Mouse (Mus musculus) CD4-positive, CD25-positive, alpha-beta regulatory T cell, adult 2 months (primary cell): ENCODE measurements at regions not wholly inside any gene's neighbourhood (a gene's known extent, or its start where the extent isn't known, plus 50 kb on each side); places are given as distances from the start of the nearest gene placed in this dataset.

Source experiments
- DNase-seq: peaks from one replicate; pipeline ENCODE4 v3.0.0-alpha.2; 2012; ENCODE audit warnings: low read depth, low spot score

DNA sequence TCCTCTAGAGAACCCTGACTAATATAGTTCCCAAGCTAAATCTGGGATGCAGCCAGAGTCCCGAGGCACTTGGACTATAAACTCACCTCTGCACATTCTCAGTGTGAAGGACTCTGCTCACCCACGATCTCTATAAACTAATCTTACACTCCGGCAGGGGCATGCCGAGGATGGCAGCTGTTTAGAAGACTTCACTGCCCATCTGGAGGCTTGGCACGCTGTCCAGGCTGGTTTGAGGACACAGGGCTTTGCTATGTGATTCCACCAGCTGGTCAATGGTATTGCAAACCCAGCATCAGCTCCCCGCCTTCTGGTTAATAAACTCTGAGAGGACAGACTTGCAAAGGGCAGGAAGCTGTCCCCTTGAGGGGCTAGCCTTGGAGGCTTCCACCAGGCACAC, 153.3 kb upstream of the Irx3 start:
- DNase-seq = no peak

DNA sequence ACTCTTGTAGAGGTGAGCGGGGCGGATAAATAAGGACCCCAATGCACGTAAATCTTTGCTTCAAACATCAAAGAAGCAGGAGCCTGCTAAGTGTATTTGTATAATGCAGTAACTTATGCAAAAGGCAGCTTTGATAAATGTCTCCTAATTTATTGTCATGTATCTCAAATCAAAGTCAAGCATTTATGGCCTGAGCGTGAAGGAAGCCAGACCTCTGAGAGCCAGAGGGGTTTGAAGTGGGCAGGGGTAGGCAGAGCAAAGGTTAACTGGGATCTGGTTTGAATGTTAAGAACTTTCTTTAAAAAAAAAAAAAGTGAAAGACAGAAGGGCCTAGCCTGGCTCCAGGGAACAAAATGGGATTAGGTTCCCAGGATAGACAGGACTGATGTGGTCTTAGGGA, 151.1 kb upstream of the Irx3 start:
- no peak for DNase-seq

DNA sequence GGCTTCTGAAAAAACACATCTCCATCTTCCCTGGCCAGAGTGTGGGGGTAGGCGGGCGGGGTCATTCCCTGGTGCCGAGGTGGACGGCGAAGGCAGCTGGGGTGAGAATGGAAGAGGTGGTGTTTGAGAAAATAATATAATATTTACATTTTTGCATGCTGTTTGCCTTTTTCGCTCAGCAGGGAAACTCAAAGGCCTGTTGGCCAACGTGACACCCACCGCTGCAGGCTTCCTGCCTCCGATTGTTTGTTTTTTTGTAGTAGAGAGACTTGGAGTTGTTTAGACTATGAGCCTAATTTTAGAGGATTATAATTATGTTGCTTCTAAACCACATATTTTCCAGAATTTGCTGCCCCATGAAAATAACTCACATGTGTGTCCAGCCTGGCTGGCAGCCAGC, 147.2 kb upstream of the Irx3 start:
- no peak for DNase-seq

DNA sequence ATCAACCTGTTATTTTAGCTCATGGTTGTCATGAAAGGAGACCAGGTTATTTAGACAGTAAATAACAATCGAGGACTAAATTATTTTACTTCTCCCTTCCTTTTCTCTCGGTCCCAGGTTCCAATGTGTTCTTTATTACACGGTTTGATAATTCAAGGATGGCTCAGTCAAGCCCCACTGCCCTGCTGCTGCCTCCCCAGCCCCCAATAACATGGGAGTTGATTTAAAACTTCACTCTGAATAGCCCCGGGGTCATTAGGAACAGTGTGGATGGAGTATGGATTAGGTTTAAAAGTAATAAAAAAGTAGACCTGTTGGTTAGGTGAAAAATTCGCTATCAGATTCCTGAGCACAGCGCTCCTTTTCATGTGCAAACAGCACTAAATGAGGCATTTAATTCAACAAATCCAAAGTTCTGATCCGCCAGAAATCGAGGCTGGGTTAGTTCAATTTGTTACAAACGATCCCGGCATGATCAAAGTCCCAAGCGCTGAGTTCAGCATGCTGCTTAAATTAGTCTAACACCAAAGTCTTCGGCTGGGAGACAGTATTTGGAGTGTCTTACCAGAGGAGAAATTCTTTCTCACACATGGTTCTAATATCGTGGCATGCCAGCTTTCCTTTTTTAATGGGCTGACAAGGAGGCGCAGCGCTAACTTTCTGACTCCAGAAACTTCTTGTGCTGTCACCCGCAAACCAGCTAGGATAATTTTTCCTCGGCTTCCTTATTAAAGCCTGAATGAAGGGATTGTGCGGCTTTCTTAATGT, 146.5 kb upstream of the Irx3 start:
- no peak for DNase-seq

DNA sequence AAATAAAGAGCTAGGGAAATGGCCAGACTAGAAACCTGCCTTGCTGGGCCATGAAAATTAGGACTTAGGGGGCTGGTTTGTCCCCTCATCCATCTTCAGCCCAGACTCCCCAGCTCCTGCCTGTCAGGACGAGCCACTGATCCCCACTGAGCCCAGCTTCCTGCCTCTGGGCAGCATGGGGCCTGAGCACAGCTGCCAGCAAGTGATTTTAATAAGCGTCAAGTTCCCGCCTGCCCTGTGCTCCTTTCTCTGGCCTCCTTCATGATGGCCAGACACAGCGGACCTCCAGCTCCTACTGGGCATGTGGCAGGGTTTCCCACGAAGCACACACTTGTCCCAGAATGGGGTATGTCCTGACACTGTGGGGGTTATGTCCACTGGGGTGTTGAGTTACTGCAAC, 139.1 kb upstream of the Irx3 start:
- no peak for DNase-seq

DNA sequence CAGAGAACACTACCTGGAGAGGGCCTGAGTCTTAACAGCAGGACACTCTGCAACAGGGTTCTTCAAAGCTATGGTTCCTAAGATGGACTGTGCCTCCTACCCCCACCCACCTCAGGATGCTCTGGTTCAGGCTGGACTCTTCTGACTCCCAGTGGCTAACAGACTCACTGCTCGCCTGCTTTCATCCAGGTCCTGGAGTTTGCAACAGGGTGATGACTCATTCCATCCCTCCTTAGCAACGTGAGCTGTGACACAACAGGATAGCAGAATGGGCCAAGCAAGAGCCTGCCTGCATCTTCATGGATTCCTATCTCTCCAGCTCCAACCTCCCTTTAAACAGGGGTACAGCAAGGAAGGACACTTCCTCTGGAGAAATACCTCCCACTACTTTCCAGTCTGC, 135.4 kb upstream of the Irx3 start:
- DNase-seq = no peak

DNA sequence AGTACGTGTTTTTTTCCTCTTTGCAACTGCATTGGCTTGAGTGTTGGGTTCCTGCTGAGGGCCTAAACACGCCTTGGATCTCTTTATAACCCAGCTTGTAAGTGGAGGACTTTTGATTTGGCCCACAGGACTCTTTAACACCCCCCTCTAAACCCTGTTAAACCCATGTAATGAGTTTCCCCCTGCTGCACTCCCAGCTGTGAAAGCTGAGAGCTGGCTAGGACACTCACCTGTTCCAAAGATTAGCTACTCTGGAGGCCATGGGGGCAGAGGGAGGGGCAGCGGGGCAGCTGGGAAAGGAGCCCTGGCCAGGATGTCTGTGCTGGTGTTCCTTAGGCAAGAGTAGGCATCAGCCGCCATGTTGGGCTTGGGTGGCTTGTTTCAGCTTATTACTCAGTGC, 128.7 kb upstream of the Irx3 start:
- no peak for DNase-seq

DNA sequence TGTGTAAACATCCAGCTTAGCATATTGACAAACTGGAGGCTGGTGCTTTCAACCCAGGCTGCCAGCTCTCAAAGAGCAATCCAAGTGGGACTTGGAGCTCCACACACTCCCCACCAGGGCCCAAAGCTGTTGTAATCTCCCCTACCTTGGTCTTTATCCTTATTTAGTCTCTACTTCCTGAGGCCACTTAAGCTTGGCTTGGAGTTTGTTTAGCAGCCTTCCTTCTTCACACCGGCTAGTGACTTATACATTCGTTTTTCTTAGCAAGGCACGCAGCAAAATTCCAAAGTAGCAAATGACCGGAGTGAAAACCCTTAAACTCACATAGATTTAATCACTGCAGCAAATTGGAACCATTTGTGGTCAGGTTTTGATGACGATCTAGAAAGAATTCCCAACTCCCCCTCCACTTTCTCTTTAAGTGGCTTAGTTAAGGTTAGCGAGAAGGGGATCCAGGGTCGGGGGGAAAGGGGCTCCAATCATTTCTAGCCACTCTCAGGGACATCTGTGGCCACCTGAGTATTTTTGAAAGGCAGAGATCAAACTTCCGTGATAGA, 124.2 kb upstream of the Irx3 start:
- no peak for DNase-seq

DNA sequence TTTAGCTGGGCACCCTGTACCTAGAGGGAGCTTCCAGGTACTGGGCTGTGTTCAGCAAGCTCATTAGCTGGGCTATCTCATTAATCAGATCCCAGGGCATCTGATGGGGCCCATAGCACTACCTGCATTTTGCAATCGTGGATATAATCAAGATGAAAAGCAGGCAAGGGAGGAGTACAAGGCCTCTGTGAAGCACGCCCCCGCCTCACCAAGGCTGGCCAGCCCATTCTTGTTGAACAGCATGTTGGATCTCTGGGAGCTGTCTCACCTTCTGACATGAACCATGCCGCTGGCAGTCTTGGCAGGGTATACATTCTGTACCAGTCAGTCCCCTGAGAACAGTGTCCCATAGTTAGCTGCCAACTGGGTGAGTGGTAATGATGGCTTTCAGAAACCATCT, 122.3 kb upstream of the Irx3 start:
- DNase-seq = no peak

DNA sequence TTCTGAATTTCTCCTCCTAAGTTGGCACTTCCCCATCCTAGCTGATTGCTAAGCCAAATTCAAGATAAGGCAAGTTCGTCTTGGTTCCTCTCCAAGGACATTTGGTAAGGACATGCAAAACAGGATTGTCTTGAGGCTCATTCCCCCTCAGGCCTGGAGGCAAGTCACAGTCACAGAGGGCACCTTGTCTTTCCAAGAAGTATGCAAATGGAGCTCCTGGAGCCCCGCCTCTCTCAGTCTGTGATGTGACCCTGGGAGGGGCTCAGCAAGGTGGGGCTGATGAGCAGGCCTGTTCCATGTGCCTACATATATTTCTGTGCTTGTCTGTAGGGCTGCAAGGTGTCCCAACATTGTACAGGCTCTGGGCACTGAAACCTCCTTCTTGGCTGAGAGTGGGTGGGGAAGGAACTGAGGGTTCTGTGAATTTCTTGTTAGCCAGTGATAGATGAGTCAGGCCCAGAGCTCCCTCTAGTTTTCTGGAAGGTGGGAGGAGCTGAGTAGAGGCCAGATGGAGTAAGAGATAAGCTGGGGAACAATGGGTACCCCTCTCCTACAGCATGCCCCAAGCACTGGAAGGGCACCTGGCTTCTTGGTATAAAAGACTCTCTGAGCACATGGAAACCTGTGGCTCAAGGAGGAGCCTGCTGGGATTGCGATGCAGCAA, 120.5 kb upstream of the Irx3 start:
- no peak for DNase-seq

DNA sequence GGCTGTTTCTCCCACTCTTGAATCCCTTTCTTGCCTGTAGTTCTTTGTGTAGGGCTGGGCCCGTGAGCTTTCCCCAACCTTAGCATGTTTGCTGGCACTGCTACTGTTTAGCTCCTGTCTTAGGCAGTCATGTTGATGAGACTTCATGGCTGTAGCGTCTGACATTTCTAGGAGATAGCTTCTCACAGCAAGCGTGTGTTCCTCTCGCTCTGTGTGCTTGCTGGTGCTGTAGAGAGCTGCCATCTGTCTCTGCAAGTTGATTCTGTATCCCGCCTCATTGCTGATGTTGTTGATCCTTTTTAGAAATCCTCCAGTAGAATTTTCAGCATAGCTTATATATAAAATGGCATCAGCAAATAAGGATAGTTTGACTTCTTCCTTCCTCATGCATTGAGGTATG, 116.0 kb upstream of the Irx3 start:
- DNase-seq = no peak

DNA sequence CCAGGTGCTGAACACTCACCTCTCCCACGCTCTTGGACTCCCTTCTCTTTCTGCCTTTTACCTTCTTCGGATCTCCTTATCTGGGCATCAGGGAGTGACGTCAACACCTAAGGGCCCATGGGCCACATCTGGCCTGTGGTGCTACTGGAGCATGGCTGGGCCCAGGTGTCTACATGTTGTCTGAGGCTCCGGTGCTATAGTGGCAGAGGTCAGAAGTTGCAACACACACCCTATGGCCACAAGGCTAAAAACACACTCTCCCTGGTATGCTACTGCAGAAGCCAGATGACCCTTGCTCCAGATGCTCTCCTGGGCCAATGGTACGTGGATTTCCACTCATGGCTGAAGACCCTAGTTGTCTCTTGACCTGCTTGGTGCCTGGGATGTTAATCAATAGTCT, 112.1 kb upstream of the Irx3 start:
- no peak for DNase-seq

DNA sequence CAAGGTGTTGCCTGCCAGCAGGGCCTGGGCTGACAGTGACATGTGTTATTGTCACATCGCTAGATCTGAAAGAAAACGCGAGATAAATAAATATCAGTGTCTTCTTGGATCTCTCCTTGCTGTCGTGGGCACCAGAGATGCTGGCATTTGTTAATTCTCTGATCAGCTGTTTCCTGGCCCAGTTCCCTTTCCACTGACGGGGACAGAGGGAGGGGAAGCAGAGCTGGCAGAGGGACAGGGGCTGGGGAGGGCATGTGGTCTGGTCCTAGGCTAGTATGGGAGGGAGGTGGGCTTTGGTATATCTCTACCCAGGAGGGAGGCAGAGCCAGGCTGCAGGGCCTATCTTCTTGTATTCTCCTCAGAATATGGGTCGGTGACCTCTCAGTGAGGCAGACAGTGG, 111.3 kb upstream of the Irx3 start:
- no peak for DNase-seq

DNA sequence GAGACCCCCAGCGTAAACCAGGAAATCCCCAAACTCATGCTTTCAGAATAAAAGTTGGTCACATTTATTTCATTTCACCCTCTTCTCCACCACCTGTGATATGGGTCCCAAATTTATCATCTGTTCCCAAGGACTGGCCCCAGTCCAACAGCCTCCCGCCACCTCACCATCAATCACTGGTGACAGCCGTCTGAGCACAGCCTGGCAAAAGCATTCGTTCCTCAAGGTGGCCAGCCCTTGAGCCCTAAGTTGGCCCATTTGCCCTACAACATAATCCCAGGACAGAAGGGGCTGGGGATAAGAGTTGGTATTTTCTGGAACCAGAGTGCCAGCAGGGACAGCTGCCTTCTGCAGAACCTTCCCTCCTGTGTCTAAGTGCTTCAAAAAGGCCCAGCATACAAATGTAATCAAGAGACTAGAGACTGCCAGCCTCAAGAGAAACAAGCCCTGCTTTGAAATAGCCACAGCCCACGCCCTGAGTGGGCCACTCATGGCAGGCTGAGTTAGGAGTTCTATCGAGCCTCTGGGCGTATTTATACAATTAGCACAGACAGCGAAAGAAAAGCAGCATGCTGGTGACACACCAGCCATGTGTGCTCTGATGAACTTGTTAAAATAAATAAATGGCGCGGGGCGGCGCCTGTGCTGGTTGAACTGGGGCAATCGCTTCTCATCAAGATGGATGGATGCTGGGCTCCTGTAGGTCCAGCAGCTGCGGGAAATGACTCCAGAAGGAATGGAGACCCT, 107.9 kb upstream of the Irx3 start:
- no peak for DNase-seq

DNA sequence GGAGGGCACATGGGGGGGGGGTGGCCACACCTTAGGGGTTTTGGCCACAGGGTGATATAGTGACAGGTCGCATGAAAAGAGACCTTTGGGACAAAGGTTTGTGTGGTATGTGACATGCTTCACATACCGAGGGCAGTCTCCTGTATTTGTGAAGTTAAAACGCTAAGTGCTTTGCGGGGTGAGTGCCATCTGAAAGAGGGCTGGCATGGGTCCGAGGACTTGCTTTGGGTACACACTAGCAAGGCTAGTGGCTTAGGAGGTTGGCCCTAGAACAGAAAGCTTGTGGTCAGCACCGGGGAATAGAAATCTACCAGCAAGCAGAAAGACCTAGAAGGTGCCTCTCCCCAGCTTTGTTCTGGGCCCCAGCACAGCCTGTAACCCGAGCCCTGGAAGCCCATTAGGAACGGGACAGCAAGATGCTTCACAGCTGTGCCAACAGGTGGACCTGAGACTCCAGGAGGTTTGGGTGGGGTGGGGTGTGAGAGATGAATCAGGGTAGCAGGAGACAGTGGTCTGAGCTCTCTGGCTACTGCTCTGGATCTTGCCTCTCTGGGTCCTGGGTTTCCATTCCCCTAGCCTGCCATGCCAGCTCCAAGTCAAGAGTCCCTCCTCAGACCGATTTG, 107.0 kb upstream of the Irx3 start:
- no peak for DNase-seq

DNA sequence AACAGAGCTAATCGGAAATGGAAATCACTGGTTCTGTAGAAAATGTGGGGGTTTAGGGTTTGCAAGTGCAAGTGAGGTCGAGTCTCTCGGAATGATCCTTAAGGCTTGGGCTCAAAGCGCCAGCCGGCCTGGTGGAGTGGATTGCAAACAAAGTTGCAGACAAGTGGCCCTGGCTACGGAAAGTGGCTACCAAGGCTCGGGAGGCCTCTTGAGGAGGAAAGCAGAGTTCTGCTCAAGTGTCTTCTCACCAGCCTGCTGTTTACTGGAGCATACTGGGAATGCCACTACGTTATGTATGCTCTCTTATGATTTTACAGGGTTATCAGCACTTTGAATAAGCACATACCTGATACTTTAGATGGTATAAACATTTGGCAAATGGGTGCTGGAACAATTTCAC, 105.3 kb upstream of the Irx3 start:
- DNase-seq = no peak

DNA sequence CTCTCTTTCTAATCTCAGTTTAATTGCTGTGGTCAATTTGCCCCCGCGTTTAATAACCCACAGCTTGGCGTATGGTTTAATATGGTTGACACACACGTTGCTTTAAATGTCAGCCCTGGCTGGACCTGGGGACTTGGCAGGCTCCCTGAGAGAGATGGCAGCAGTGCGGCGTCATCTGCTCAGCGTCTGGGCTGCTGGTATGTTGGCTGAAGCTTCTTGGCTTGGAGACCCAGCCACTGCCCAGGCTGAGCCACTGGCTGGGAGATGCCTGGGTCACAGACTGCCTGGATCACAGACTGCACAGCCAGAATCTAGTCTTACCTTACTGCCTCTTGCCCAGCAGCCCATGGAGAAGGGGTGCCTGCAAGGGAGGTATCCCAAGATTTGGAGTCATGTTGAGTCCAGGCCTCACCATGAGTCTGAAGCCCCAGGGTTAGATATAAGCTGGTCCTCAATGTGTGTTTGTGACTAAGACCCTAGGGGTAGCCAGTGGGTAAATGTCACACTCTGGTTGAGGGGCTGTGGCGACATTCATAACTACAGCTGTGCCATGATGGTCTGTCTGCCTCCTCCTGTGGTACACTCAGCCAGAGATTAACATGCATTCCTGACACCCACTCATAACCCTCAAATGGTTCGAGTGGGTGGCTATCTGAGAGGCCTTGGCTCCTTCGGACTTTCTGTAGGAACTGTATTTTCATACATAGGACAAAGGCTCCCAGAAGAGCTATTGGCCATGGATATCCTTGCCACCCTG, 99.8 kb upstream of the Irx3 start:
- no peak for DNase-seq

DNA sequence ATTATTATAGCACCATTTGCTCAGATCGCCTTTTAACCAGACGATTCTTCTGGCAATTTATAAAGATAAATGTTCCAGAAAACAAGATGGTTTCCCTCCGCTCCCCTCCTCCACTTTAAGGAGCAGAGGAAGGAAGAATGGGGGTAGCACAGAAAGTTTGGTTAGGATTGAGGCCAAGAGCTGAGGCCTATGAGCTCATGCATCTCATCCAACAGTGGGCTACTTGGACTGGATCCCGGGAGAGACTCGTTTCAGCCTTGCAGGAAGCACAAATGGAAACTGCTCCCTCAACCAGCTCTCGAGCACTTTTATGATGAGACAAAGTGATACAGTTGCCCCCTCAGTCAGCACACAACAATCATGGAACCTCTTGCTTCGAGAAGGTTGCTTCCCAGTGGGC, 97.9 kb upstream of the Irx3 start:
- DNase-seq = no peak

DNA sequence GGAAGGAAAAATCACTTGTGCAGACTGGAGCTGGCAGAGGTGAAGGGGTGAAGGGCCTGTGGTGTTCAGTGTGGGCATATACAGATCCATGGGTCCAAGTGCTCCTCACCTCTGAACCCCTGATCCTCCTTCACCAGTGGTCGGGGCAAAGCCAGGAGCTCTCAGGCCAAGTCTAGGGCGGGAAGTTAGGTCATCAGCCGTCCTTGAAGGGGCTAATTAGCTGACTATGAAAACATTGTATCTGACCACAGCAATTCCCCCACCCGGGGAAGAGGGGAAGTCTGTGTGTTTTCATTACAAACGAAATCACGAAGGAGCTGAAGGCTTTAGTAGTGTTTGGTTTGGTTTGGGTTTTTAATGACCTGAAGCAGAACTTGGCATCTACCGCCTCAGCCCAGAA, 95.5 kb upstream of the Irx3 start:
- no peak for DNase-seq

DNA sequence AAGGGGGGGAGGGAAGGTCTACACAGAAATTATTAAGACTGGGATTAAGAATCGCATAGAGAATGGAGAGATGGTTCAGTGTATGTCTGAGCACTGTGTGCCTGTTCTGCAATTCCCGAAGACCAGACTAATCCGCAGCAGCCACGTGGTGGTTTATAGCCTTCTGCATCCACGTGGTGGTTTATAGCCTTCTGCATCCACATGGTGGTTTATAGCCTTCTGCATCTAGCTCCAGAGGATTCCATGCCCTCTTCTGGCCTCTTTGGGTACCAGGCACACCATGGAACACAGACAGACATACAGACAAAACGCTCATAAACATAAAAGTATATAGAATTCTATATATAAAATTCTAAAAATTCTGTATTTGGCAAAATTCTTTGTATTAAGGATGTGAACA, 94.1 kb upstream of the Irx3 start:
- DNase-seq = no peak

DNA sequence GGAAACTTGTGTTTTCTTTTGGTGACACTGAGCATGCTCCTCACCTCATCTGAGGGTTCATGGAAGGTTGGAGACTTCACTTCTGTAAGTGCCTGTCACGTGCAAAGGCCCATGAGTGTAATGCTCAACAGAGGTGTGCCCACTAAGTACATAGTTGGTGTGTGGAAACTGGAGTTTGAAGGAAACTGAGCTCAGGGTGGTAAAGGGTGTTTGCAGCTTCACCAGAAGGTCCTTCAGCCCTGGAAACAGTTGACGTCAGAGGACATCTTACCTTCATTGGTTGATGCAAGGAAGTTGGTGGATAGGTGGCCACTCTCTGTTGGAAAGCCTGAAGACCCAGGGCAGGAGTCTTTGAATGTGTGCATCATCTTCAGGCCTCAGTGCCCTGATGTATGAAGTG, 83.0 kb upstream of the Irx3 start:
- DNase-seq = no peak
